Mouse (Mus musculus): Measurements from ENCODE around the gene Fam129c. TPM values are rescaled to one million over a fixed set of nuclear protein-coding genes. Genes with fewer than 3 reads are reported as not detected.
A peak's percentile ranks its signal among the peaks of the same experiment; 100 is the strongest.

The Fam129c gene
- polyA plus RNA-seq, 1 experiment from 2014 or later, result 7.8 TPM

DNA sequence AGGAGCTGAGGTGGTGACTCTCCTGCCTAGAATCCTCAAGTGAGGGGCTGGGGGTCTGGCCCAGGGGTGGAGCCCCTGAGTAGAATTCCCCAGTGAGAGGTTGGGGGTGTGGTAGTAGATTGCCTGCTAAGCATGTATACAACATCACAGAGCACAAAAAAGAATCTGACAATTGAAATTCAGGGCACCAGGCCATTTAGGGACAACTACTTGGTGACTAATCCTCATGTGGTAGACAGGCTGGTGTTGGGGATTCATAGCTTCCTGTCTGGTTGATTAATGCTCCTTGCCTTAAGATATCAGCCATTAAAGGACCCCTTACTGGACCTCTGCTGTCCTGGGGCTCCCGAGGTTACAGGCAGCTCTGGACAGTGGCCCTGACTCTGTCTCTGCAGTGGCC, 18.4 kb upstream of the Fam129c start:
- 53% methylated on average over 1 of the region's 1 CpGs for WGBS
- Histone ChIP-seq H3K9me3 (no peaks in the 10 kb centered on the region), H3K9ac (no peak overlapping the region), H3K4me1 (replicated peaks) (peaks cover 23% of the 10 kb centered on the region), H3K36me3 (peaks cover 36% of the 10 kb centered on the region), H3K27ac (replicated peaks) (no peak overlapping the region), H3K27me3 (no peaks in the 10 kb centered on the region), H3K4me2 (no peak overlapping the region), H3K4me3 (no peak overlapping the region)
- ATAC-seq (ENCODE audit: low read depth), result no peak

GRCm38 (mm10) chr8:71579476-71579875, 18.0 kb upstream of the Fam129c start:
- H3K27ac ChIP-seq (replicated peaks), result 0 out of 2 replicates have a peak overlapping the region, but pooled peaks have one; percentile 5
- no peak overlapping the region for H3K4me2 ChIP-seq
- ATAC-seq (ENCODE audit: low read depth), result no peak

DNA sequence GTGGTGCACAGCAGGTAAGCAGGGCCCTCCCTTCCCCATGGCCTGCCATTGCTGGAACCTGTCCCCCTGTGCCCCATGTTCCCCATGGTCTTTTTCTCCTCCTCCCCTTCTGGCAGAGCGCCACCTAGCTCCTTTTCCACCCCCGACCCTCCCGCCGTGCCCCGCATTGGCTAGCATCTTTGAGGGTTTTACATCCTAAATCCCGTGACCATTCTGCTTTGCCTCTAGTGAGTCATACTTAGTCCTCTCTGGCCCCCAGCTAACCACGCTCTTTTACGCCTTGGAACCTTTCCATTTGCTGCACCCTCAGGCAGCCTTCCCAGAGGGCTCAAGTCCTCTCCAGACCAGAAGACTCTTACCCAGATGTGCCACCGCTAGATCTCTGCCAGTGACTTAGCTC, 17.2 kb upstream of the Fam129c start:
- no peak overlapping the region for H3K4me3 ChIP-seq
- no peak overlapping the region for H3K9ac ChIP-seq
- ATAC-seq (ENCODE audit: low read depth), result no peak; the same call in 1 of the 2 replicates
- H3K4me1 ChIP-seq (replicated peaks), result peaks cover 15% of the 10 kb centered on the region
- no peaks in the 10 kb centered on the region for H3K27me3 ChIP-seq
- no peak overlapping the region for H3K27ac ChIP-seq (replicated peaks)
- no peak overlapping the region for H3K4me2 ChIP-seq
- WGBS, result 21% methylated on average over 9 of the region's 9 CpGs
- H3K36me3 ChIP-seq, result peaks cover 48% of the 10 kb centered on the region
- no peaks in the 10 kb centered on the region for H3K9me3 ChIP-seq

More at GRCm38 (mm10) chr8:71579476-71579875, 18.0 kb upstream of the Fam129c start:
- no peak overlapping the region for H3K4me3 ChIP-seq
- peaks cover 40% of the 10 kb centered on the region for H3K36me3 ChIP-seq
- H3K9me3 ChIP-seq, result no peaks in the 10 kb centered on the region
- no peaks in the 10 kb centered on the region for H3K27me3 ChIP-seq
- no peak overlapping the region for H3K9ac ChIP-seq
- peaks cover 19% of the 10 kb centered on the region for H3K4me1 ChIP-seq (replicated peaks)
- 84% methylated on average over 14 of the region's 14 CpGs for WGBS

DNA sequence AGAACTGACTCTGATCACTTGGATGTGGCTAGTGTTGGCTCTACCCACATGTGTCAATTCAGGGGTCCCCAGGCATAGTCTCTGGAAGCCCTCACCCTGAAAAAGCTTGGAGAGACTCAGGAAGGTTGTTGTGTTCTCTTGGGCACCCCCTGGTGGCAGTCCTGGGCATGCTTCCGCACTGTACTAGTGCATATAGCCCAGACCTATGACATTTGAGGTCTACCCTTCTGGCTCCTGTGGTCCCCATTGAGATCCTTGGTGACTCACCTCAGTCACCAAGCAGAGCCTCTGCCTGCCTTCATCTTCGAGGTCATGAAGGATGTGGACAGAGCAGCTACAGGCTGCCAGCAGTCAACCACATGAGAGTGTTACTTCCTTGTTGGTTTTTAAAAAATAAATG, 10.6 kb upstream of the Fam129c start:
- Histone ChIP-seq H3K9me3 (no peaks in the 10 kb centered on the region), H3K4me3 (no peak overlapping the region), H3K4me1 (replicated peaks) (peaks cover 11% of the 10 kb centered on the region), H3K36me3 (peaks cover 45% of the 10 kb centered on the region), H3K27ac (replicated peaks) (no peak overlapping the region), H3K27me3 (no peaks in the 10 kb centered on the region), H3K9ac (no peak overlapping the region), H3K4me2 (no peak overlapping the region)
- WGBS, result 72% methylated on average over 2 of the region's 2 CpGs
- no peak for ATAC-seq (ENCODE audit: low read depth)

GRCm38 (mm10) chr8:71588762-71589161, 8.7 kb upstream of the Fam129c start:
- Histone ChIP-seq H3K9me3 (no peaks in the 10 kb centered on the region), H3K27ac (replicated peaks) (no peak overlapping the region), H3K4me2 (no peak overlapping the region), H3K4me3 (no peak overlapping the region), H3K27me3 (no peaks in the 10 kb centered on the region), H3K36me3 (peaks cover 36% of the 10 kb centered on the region), H3K9ac (no peak overlapping the region), H3K4me1 (replicated peaks) (peaks cover 25% of the 10 kb centered on the region)
- WGBS, result 66% methylated on average over 3 of the region's 3 CpGs
- no peak for ATAC-seq (ENCODE audit: low read depth)

DNA sequence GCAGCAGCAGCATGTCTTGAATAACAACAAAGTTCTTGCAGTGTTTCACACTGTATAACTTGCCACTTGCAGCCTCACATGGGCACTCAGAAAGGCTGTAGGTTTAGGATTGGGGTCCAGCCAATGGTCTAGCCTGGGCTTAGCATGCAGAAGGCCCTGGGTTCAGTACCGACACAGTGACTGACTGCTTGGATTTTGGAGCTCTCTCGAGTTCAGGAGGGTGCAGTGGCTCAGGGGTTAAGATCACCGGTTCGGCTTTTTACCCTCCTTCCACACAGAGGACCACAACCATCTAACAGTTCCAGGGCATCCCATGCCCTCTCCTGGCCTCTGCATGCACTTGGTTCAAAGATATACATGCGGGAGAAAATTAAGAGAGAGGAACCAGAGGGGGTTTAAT, 6.4 kb upstream of the Fam129c start:
- Histone ChIP-seq H3K27me3 (no peaks in the 10 kb centered on the region), H3K36me3 (peaks cover 20% of the 10 kb centered on the region), H3K4me1 (replicated peaks) (peaks cover 35% of the 10 kb centered on the region), H3K4me3 (peak overlapping the region; percentile 68), H3K9ac (peak overlapping the region; percentile 92), H3K27ac (replicated peaks) (peak overlapping the region; percentile 98), H3K9me3 (no peaks in the 10 kb centered on the region), H3K4me2 (peak overlapping the region; percentile 92)
- ATAC-seq (ENCODE audit: low read depth), result no peak
- WGBS, result 27% methylated on average over 5 of the region's 5 CpGs

DNA sequence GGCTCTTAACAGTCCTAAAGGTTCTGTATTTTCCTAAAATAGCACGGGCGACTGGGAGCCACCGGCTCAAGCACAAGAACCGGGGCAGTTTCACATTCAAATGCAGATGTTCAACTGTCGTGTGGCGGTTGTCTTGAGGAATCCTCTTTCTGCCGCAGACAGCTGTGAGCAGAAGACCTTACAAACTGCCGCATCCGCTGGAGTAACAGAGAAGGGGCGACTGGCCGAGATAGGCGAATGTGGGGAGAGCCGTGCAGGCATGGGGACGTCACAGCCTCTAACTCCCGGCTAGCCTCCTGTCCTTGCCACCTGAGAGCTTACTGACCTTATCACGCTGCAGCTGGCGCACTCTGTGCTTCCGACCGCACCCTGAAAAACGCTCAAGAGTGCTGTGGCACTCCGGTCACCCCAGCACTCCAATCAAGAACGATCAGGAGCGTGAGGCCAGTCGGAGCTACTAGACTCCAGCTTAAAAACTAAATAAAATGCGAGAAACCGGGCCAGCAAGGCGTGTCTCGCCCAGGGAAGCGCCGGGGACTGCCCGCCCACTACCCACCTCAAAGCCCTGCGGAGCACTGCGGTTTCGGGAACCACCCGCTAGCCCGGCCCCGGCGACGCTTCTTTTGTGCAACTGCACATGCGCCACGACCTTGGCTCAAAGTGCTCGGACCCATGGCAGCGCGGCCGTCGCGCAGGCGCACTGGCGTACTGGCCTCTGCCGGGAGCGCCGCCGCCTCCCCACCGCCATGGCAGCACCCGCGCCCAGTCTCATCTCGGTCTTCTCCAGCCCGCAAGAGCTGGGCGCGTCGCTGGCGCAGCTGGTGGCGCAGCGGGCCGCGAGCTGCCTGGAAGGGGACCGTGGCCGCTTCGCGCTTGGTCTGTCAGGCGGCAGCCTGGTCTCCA, 5.7 kb upstream of the Fam129c start, which contains the start of gene Pgls:
Gene Pgls, plus strand, starts transcription at position 706 of the 903 bp plus-strand sequence.
- Histone ChIP-seq H3K9ac (peak within 1 kb of the TSS; percentile 92), H3K4me3 (peak within 1 kb of the TSS; percentile 68), H3K4me2 (peak within 1 kb of the TSS; percentile 92), H3K27me3 (no peaks in the 10 kb centered on the region), H3K4me1 (replicated peaks) (peaks cover 41% of the 10 kb centered on the region), H3K27ac (replicated peaks) (peak within 1 kb of the TSS; percentile 98), H3K36me3 (peaks cover 13% of the 10 kb centered on the region), H3K9me3 (no peaks in the 10 kb centered on the region)
- ATAC-seq (ENCODE audit: low read depth), result peak; percentile 89
- WGBS, result under 1% methylated on average over 71 of the region's 71 CpGs

DNA sequence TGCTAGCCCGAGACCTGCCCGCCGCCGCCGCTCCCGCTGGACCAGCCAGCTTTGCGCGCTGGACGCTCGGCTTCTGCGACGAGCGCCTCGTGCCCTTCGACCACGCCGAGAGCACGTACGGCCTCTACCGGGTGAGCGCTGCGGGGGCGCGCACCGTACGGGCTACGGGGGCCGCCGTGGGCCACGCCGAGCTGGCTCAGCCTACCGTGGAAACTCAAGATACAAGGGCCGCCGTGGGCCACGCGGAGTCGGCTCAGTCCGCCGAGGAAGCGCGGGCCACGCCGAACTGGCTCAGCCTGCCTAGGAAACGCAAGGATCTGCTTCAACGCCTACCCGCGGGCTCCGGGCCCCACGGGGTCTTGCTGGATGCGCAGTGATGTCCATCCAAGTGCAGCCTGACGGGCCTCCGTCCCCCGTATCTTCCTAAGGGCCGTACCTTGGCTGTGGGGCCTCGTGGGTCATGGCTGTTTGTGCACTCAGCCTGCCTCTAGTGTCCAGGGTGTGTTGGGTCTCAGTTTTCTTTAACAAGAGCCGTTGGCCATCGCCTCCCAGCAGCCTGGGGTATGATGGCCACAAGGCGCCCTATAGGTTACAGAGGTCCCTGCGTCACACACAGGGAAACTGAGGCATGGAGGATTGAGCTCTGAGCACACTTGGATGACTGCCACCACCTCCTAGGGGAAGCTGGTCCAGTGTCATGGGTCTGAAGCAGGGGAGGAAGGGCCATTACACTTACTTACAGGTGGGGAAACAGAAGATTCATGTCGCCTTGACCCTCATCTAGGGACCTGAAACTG, 4.9 kb upstream of the Fam129c start:
- peak overlapping the region; percentile 98 for H3K27ac ChIP-seq (replicated peaks)
- WGBS, result 5% methylated on average over 59 of the region's 60 CpGs
- ATAC-seq (ENCODE audit: low read depth), result peak; percentile 72
- no peaks in the 10 kb centered on the region for H3K9me3 ChIP-seq
- H3K4me1 ChIP-seq (replicated peaks), result peaks cover 41% of the 10 kb centered on the region
- H3K4me2 ChIP-seq, result peak overlapping the region; percentile 92
- H3K9ac ChIP-seq, result peak overlapping the region; percentile 92
- H3K4me3 ChIP-seq, result peak overlapping the region; percentile 68
- H3K36me3 ChIP-seq, result peaks cover 6% of the 10 kb centered on the region
- H3K27me3 ChIP-seq, result no peaks in the 10 kb centered on the region

DNA sequence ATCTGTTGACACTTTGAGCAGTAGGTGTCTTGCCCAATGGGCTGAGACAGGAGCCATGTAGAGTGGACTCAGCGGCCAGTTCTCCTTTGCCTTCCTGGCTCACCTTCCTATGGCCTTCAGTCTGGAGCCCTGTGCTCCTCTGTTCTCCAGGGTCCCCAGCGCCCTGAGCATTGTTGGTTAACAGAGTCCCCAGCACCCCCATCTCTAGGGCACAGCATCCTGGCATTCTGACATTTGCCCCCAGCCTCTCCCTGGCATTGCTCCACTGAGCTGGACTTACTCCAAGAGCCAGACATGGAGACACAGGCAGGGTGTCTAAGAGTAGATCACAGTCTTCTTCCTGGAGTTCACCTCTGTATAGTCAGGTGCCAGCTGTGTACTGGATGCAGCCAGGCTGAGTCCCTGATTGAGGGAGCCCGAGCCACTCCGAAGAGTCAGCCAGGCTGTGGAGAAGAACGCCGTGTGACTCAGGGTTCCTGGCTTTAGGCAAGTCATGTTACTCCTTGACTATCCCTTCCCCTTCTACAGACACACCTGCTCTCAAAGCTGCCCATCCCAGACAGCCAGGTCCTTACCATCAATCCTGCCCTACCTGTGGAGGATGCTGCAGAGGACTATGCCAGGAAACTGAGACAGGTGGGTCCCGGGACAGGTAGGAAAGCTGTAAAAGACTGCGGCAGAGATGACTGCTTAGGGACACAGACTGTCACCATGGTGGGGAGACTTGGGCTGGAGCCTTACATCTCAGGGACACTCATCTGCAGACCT, 3.7 kb upstream of the Fam129c start:
- H3K27ac ChIP-seq (replicated peaks), result no peak overlapping the region
- WGBS, result 95% methylated on average over 8 of the region's 8 CpGs
- no peak overlapping the region for H3K4me3 ChIP-seq

GRCm38 (mm10) chr8:71594324-71594722, 3.1 kb upstream of the Fam129c start:
- H3K9ac ChIP-seq, result no peak overlapping the region
- 96% methylated on average over 4 of the region's 4 CpGs for WGBS
- peaks cover 41% of the 10 kb centered on the region for H3K4me1 ChIP-seq (replicated peaks)
- no peak overlapping the region for H3K4me3 ChIP-seq
- H3K4me2 ChIP-seq, result no peak overlapping the region
- peaks cover 11% of the 10 kb centered on the region for H3K36me3 ChIP-seq
- peaks cover under 1% of the 10 kb centered on the region; the same call in 1 of the 2 replicates for H3K27me3 ChIP-seq
- H3K9me3 ChIP-seq, result no peaks in the 10 kb centered on the region
- no peak for ATAC-seq (ENCODE audit: low read depth)
- H3K27ac ChIP-seq (replicated peaks), result no peak overlapping the region

More for the DNA sequence above, 3.7 kb upstream of the Fam129c start:
- Histone ChIP-seq H3K36me3 (peaks cover 6% of the 10 kb centered on the region), H3K27me3 (no peaks in the 10 kb centered on the region), H3K9ac (peak overlapping the region; percentile 27; the same call in 1 of the 2 replicates), H3K9me3 (no peaks in the 10 kb centered on the region), H3K4me1 (replicated peaks) (peaks cover 41% of the 10 kb centered on the region), H3K4me2 (peak overlapping the region; percentile 92)
- ATAC-seq (ENCODE audit: low read depth), result no peak

- H3K9ac ChIP-seq, result 0 out of 2 replicates have a peak overlapping the region, but pooled peaks have one; percentile 41
- H3K36me3 ChIP-seq, result peaks cover 21% of the 10 kb centered on the region
- 0 out of 2 replicates have a peak overlapping the region, but pooled peaks have one; percentile 6 for H3K4me2 ChIP-seq
- H3K4me3 ChIP-seq, result no peak overlapping the region
- H3K27me3 ChIP-seq, result peaks cover 16% of the 10 kb centered on the region
- no peak overlapping the region for H3K27ac ChIP-seq (replicated peaks)
- H3K4me1 ChIP-seq (replicated peaks), result peaks cover 36% of the 10 kb centered on the region
- WGBS, result 7% methylated on average over 27 of the region's 27 CpGs
- ATAC-seq (ENCODE audit: low read depth), result peak; percentile 1; the same call in 1 of the 2 replicates
- H3K9me3 ChIP-seq, result no peaks in the 10 kb centered on the region
Measured at GRCm38 (mm10) chr8:71595862-71596261, 1.6 kb upstream of the Fam129c start.

Data from neural tube, embryonic 13.5 days (tissue).